Mouse (Mus musculus) lung, embryonic 15.5 days (tissue): ENCODE data around the gene Eif3c. TPM values are rescaled to one million over a fixed set of nuclear protein-coding genes. Genes with fewer than 3 reads are reported as not detected.

Experiments used
- ATAC-seq: fragments of 200-750 bp; cut with Nextera tagmentation; 2 replicates; pipeline ENCODE4 v1.8.0; 2017; ENCODE audit warnings: moderate number of reproducible peaks, borderline replicate concordance; ENCODE audit not compliant: low FRiP score, low TSS enrichment; ENCODE audit errors: extremely low read depth
- H3K27ac ChIP-seq: fragments of 300-500 bp; sonication (generic); 2 replicates; pipeline ENCODE4 v1.5.1; 2015; ENCODE audit warnings: moderate library complexity, mild to moderate bottlenecking, inconsistent platforms
- H3K27me3 ChIP-seq: fragments of 300-500 bp; sonication (generic); 2 replicates; pipeline ENCODE4 v1.6.1; 2015; ENCODE audit warnings: inconsistent platforms
- H3K36me3 ChIP-seq: fragments of 300-500 bp; sonication (generic); 2 replicates; pipeline ENCODE4 v1.6.1; 2015; ENCODE audit warnings: inconsistent platforms
- H3K4me1 ChIP-seq: fragments of 300-500 bp; sonication (generic); 2 replicates; pipeline ENCODE4 v1.6.1; 2015; ENCODE audit warnings: inconsistent platforms
- H3K4me2 ChIP-seq: fragments of 300-500 bp; sonication (generic); 2 replicates; pipeline ENCODE4 v1.6.1; 2015; ENCODE audit warnings: inconsistent platforms, mild to moderate bottlenecking, moderate library complexity
- H3K4me3 ChIP-seq: fragments of 300-500 bp; sonication (generic); 2 replicates; pipeline ENCODE4 v1.5.1; 2015; ENCODE audit warnings: mild to moderate bottlenecking, inconsistent platforms
- H3K9ac ChIP-seq: fragments of 300-500 bp; sonication (generic); 2 replicates; pipeline ENCODE4 v1.6.1; 2015; ENCODE audit warnings: inconsistent platforms
- H3K9me3 ChIP-seq: fragments of 300-500 bp; sonication (generic); 2 replicates; pipeline ENCODE4 v1.6.1; 2016; ENCODE audit warnings: inconsistent platforms
- WGBS: fragments of 180-500 bp; shearing (Covaris S2); methylation state at CpG from one replicate; pipeline ENCODE4 v1.1.7; 2015; 5-methylcytosine and 5-hydroxymethylcytosine counted together
- polyA plus RNA-seq: library from polyadenylated mRNA; unstranded; fragments of >200 nt; fragmentation: Nextera tagmentation; extraction: Ambion mirVana; gene quantifications from 2 replicates; pipeline ENCODE4 v1.2.1, GENCODE M21; 2015

The Eif3c gene
- polyA plus RNA-seq, 1 experiment from 2014 or later, result 176 TPM

DNA sequence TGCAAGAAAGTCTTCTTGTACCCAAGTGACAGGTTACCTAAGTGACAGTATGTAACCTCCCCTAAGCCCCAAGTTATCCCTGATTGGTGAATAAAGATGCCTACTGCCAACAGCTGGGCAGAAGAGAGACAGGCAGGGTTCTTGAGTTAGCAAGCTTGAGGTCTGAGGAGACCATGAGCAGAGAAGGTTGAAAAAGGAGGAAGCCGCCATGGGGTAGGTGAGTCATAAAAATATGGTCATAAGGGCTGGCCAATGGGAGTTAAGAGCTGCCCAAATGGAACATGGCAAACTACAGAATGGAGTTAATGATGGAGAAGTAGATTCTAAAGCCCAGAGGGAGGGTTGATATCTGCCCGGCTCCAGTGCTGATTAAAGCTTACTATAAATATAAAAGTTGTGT is 20.6 kb downstream of the Eif3c start:
- H3K4me2 ChIP-seq, result no peak overlapping the region
- no peak overlapping the region for H3K4me3 ChIP-seq
- H3K27ac ChIP-seq, result no peak overlapping the region
- WGBS, result 85% methylated on average over 2 of the region's 2 CpGs
- H3K4me1 ChIP-seq, result no peaks in the 10 kb centered on the region
- H3K9me3 ChIP-seq, result no peaks in the 10 kb centered on the region
- no peak overlapping the region for H3K9ac ChIP-seq
- no peak for ATAC-seq
- no peaks in the 10 kb centered on the region for H3K27me3 ChIP-seq
- H3K36me3 ChIP-seq, result peaks cover 61% of the 10 kb centered on the region

GRCm38 (mm10) chr7:126541661-126542060 is 24.6 kb downstream of the Eif3c start:
- Histone ChIP-seq H3K4me2 (no peak overlapping the region), H3K27ac (no peak overlapping the region), H3K4me1 (no peaks in the 10 kb centered on the region), H3K27me3 (peaks cover 6% of the 10 kb centered on the region), H3K9ac (no peak overlapping the region), H3K4me3 (no peak overlapping the region), H3K36me3 (peaks cover 23% of the 10 kb centered on the region), H3K9me3 (no peaks in the 10 kb centered on the region)
- 88% methylated on average over 1 of the region's 1 CpGs for WGBS
- ATAC-seq, result no peak

GRCm38 (mm10) chr7:126537820-126538585 is 28.2 kb downstream of the Eif3c start:
- Histone ChIP-seq H3K4me3 (no peak overlapping the region), H3K9ac (no peak overlapping the region), H3K9me3 (no peaks in the 10 kb centered on the region), H3K27ac (no peak overlapping the region), H3K36me3 (no peaks in the 10 kb centered on the region), H3K4me2 (no peak overlapping the region), H3K27me3 (peaks cover 20% of the 10 kb centered on the region), H3K4me1 (peaks cover 3% of the 10 kb centered on the region; the same call in 1 of the 2 replicates)
- no peak for ATAC-seq
- 66% methylated on average over 5 of the region's 5 CpGs for WGBS

GRCm38 (mm10) chr7:126536466-126536865 is 29.7 kb downstream of the Eif3c start:
- peaks cover 20% of the 10 kb centered on the region for H3K27me3 ChIP-seq
- 59% methylated on average over 9 of the region's 9 CpGs for WGBS
- no peak for ATAC-seq
- H3K4me3 ChIP-seq, result no peak overlapping the region
- no peaks in the 10 kb centered on the region for H3K9me3 ChIP-seq
- H3K9ac ChIP-seq, result no peak overlapping the region
- no peaks in the 10 kb centered on the region for H3K36me3 ChIP-seq
- no peak overlapping the region for H3K27ac ChIP-seq
- peak overlapping the region; percentile 89 for H3K4me2 ChIP-seq
- H3K4me1 ChIP-seq, result peaks cover 3% of the 10 kb centered on the region; the same call in 1 of the 2 replicates

DNA sequence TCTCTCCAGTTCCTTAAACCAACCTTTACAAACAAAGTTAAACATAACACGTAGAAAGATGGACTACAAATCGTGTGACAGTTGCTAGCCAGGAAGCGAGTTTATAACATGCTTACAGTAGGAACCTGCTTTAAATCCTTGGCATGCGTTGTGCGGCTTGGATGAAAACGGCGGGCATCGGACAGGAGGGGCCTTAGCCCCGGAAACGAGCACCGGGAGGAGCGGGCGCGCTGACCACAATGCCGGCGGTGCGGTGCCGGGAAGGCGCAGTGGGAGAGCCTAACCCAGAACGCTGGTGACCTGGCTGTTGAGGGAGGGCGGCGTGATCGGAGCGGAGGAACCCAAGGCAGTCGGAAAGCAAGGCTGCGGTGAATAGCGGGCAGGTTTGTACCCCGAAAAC is 30.4 kb downstream of the Eif3c start:
- Histone ChIP-seq H3K9ac (peak overlapping the region; percentile 46), H3K9me3 (no peaks in the 10 kb centered on the region), H3K4me1 (peaks cover 3% of the 10 kb centered on the region; the same call in 1 of the 2 replicates), H3K27me3 (peaks cover 20% of the 10 kb centered on the region), H3K27ac (no peak overlapping the region), H3K36me3 (no peaks in the 10 kb centered on the region), H3K4me2 (peak overlapping the region; percentile 89), H3K4me3 (peak overlapping the region; percentile 43)
- under 1% methylated on average over 28 of the region's 28 CpGs for WGBS
- ATAC-seq, result no peak

DNA sequence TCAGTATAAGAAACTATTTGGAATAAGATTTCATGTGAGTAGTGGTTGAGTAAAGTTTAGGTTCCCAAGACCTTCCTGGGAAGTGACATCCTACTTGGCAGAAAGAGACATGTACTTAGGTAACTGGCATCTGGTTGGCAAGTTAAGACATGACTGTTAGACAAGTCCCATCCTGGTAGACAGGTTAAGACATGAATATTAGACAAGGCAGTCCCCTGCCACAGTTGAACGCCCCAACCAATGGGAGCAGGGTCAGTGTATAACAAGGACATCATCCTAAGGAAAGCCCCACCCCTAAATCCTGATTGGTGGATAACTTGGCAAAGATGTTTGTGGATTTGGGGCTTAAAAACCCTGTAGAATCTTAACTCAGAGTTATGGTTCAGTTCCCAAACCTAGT is 32.8 kb downstream of the Eif3c start:
- H3K4me2 ChIP-seq, result no peak overlapping the region
- no peak overlapping the region for H3K27ac ChIP-seq
- peaks cover 3% of the 10 kb centered on the region; the same call in 1 of the 2 replicates for H3K4me1 ChIP-seq
- no peaks in the 10 kb centered on the region for H3K9me3 ChIP-seq
- 65% methylated on average over 1 of the region's 1 CpGs for WGBS
- no peak overlapping the region for H3K9ac ChIP-seq
- no peaks in the 10 kb centered on the region for H3K36me3 ChIP-seq
- no peak overlapping the region for H3K4me3 ChIP-seq
- peaks cover 20% of the 10 kb centered on the region for H3K27me3 ChIP-seq
- no peak for ATAC-seq

GRCm38 (mm10) chr7:126528166-126528577 is 38.0 kb downstream of the Eif3c start:
- H3K4me1 ChIP-seq, result 0 out of 2 replicates have a peak, but pooled peaks cover 2% of the 10 kb centered on the region
- H3K36me3 ChIP-seq, result no peaks in the 10 kb centered on the region
- H3K27me3 ChIP-seq, result no peaks in the 10 kb centered on the region
- H3K4me2 ChIP-seq, result no peak overlapping the region
- H3K9me3 ChIP-seq, result no peaks in the 10 kb centered on the region
- H3K9ac ChIP-seq, result no peak overlapping the region
- no peak overlapping the region for H3K27ac ChIP-seq
- no peak for ATAC-seq
- H3K4me3 ChIP-seq, result no peak overlapping the region
- WGBS, result 3% methylated on average over 1 of the region's 1 CpGs

GRCm38 (mm10) chr7:126523316-126523715 is 42.9 kb downstream of the Eif3c start:
- no peak for ATAC-seq
- WGBS, result 72% methylated on average over 3 of the region's 3 CpGs
- H3K4me1 ChIP-seq, result 0 out of 2 replicates have a peak, but pooled peaks cover 2% of the 10 kb centered on the region
- H3K36me3 ChIP-seq, result no peaks in the 10 kb centered on the region
- H3K9me3 ChIP-seq, result no peaks in the 10 kb centered on the region
- H3K4me2 ChIP-seq, result no peak overlapping the region
- H3K4me3 ChIP-seq, result no peak overlapping the region
- no peak overlapping the region for H3K27ac ChIP-seq
- H3K27me3 ChIP-seq, result no peaks in the 10 kb centered on the region
- no peak overlapping the region for H3K9ac ChIP-seq

- ATAC-seq, result no peak; the same call in 1 of the 2 replicates
- no peaks in the 10 kb centered on the region for H3K9me3 ChIP-seq
- no peak overlapping the region for H3K27ac ChIP-seq
- H3K4me3 ChIP-seq, result no peak overlapping the region
- no peak overlapping the region for H3K9ac ChIP-seq
- WGBS, result 43% methylated on average over 2 of the region's 2 CpGs
- no peaks in the 10 kb centered on the region for H3K27me3 ChIP-seq
- H3K4me2 ChIP-seq, result no peak overlapping the region
- no peaks in the 10 kb centered on the region for H3K4me1 ChIP-seq
- no peaks in the 10 kb centered on the region for H3K36me3 ChIP-seq
Observed at GRCm38 (mm10) chr7:126519513-126519912, 46.7 kb downstream of the Eif3c start.

DNA sequence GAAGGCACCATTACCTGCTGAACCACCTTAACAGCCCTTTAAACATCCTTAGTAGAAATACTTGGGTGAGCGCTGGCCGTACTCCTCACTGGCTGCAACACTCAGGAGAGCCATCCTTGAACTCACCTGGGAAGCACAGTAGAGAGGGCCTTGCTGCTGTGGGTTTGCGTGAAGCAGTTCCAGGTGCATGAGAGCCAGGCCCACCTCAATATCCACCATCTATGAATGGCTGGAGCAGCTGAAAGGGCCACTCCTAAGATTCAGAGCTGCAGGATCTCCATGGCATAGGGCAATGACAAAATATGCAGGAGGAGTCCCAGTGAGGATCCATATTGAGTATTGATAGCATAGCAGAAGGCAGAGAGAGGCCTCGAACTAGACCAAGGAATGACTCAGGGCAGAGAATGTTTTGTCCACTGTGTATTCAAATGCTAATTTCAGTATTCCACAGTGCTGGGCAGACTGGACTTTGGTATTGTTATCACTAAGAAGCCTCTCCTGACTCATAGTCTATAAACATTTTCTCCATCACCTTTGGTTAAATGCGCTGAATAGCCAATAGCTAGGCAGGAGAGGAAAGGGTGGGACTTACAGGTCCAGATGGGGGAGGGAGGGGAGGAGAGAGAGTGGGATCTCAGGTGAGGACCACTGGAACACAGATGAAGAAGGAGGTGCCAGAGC is 47.8 kb downstream of the Eif3c start:
- Histone ChIP-seq H3K4me3 (no peak overlapping the region), H3K4me2 (no peak overlapping the region), H3K27ac (no peak overlapping the region), H3K27me3 (no peaks in the 10 kb centered on the region), H3K9me3 (no peaks in the 10 kb centered on the region), H3K36me3 (no peaks in the 10 kb centered on the region), H3K4me1 (no peaks in the 10 kb centered on the region), H3K9ac (no peak overlapping the region)
- 85% methylated on average over 5 of the region's 5 CpGs for WGBS
- ATAC-seq, result no peak

GRCm38 (mm10) chr7:126511287-126511686 is 54.9 kb downstream of the Eif3c start:
- H3K27me3 ChIP-seq, result no peaks in the 10 kb centered on the region
- H3K36me3 ChIP-seq, result no peaks in the 10 kb centered on the region
- no peak overlapping the region for H3K4me2 ChIP-seq
- H3K9ac ChIP-seq, result no peak overlapping the region
- WGBS, result 70% methylated on average over 3 of the region's 3 CpGs
- no peak overlapping the region for H3K27ac ChIP-seq
- no peaks in the 10 kb centered on the region for H3K4me1 ChIP-seq
- no peak for ATAC-seq
- no peaks in the 10 kb centered on the region for H3K9me3 ChIP-seq
- no peak overlapping the region for H3K4me3 ChIP-seq

GRCm38 (mm10) chr7:126507126-126507778 is 59.0 kb downstream of the Eif3c start:
- 73% methylated on average over 8 of the region's 8 CpGs for WGBS
- no peaks in the 10 kb centered on the region for H3K4me1 ChIP-seq
- no peak overlapping the region for H3K4me3 ChIP-seq
- H3K9ac ChIP-seq, result no peak overlapping the region
- no peaks in the 10 kb centered on the region for H3K27me3 ChIP-seq
- no peak overlapping the region for H3K4me2 ChIP-seq
- no peaks in the 10 kb centered on the region for H3K9me3 ChIP-seq
- ATAC-seq, result no peak
- H3K27ac ChIP-seq, result no peak overlapping the region
- H3K36me3 ChIP-seq, result no peaks in the 10 kb centered on the region
